Mouse (Mus musculus) megakaryocyte, adult 5-6 weeks (primary cell): ENCODE data around the gene Sap18b. TPM values are rescaled to one million over a fixed set of nuclear protein-coding genes. Genes with fewer than 3 reads are reported as not detected.

ENCODE experiments used
- ATAC-seq: 2 replicates; pipeline ENCODE4 v1.8.0; 2016; ENCODE audit warnings: mild to moderate bottlenecking, inconsistent platforms; ENCODE audit not compliant: poor library complexity, severe bottlenecking
- total RNA-seq, 2 experiments: library from RNA; stranded (forward) in 1 of 2; stranded (reverse) in 1 of 2; fragments of 153-499, 151-499 nt in 1 of 2; fragments of 221-1000, 200-1000 nt in 1 of 2; gene quantifications; 2 replicates each; pipeline versions ENCODE4 v1.2.3 to v1.2.4; 2015 to 2017

Gene Sap18b
- total RNA-seq, 2 experiments from 2014 or later = 139 to 222 TPM

GRCm38 (mm10) chr8:95875270-95875669 lies 50.1 kb downstream of the Sap18b start:
- ATAC-seq = no peak

Other genes starting within 250 kb of the Sap18b start
- gene Prss54, start 249.0 kb upstream of the Sap18b start, total RNA-seq (2015) = not detected in 2 replicates
- not detected in 2 replicates for gene Prss54, start 249.0 kb upstream of the Sap18b start, total RNA-seq (2017)
- 12.2 and 16.9 TPM in 2 replicates for gene Gins3, start 191.9 kb upstream of the Sap18b start, total RNA-seq (2015)
- 17.2 and 17.3 TPM in 2 replicates for gene Gins3, start 191.9 kb upstream of the Sap18b start, total RNA-seq (2017)
- gene Ndrg4, start 148.4 kb upstream of the Sap18b start, total RNA-seq (2015) = not detected in 2 replicates
- not detected in 2 replicates for gene Ndrg4, start 148.4 kb upstream of the Sap18b start, total RNA-seq (2017)
- gene Setd6, start 109.5 kb upstream of the Sap18b start, total RNA-seq (2015) = 17.3 and 19.3 TPM in 2 replicates
- 18.3 and 23.5 TPM in 2 replicates for gene Setd6, start 109.5 kb upstream of the Sap18b start, total RNA-seq (2017)
- gene Cnot1, start 17.9 kb upstream of the Sap18b start, total RNA-seq (2015) = 174 and 179 TPM in 2 replicates
- gene Cnot1, start 17.9 kb upstream of the Sap18b start, total RNA-seq (2017) = 107 and 144 TPM in 2 replicates
- 8.0 and 10.0 TPM in 2 replicates for gene Slc38a7, start 28.2 kb downstream of the Sap18b start, total RNA-seq (2015)
- gene Slc38a7, start 28.2 kb downstream of the Sap18b start, total RNA-seq (2017) = 9.1 and 11.7 TPM in 2 replicates
- gene Got2, start 63.2 kb downstream of the Sap18b start, total RNA-seq (2015) = 80.2 and 81.2 TPM in 2 replicates
- gene Got2, start 63.2 kb downstream of the Sap18b start, total RNA-seq (2017) = 69.6 and 77.8 TPM in 2 replicates